Mouse (Mus musculus): ENCODE data around the gene Galnt7. TPM values are rescaled to one million over a fixed set of nuclear protein-coding genes. Genes with fewer than 3 reads are reported as not detected.
A peak's percentile ranks its signal among the peaks of the same experiment; 100 is the strongest.

Gene Galnt7
- polyA plus RNA-seq, 1 experiment, result 8.2 TPM

GRCm38 (mm10) chr8:57560926-57561325 is 91.9 kb downstream of the Galnt7 start:
- DNase-seq (ENCODE audit: low read depth), result no peak
- TF ChIP-seq POLR2A (IDR thresholded peaks at IDR 0.05; ENCODE audit: borderline replicate concordance, extremely low read depth, insufficient read depth, insufficient read length, poor library complexity, severe bottlenecking), result no peak
- no peak for TF ChIP-seq CTCF (IDR thresholded peaks at IDR 0.05; ENCODE audit: borderline replicate concordance, extremely low read depth, insufficient read depth, insufficient read length)

- DNase-seq (ENCODE audit: low read depth), result no peak
- TF ChIP-seq CTCF (IDR thresholded peaks at IDR 0.05; ENCODE audit: borderline replicate concordance, extremely low read depth, insufficient read depth, insufficient read length) (no peak), POLR2A (IDR thresholded peaks at IDR 0.05; ENCODE audit: borderline replicate concordance, extremely low read depth, insufficient read depth, insufficient read length, poor library complexity, severe bottlenecking) (no peak)
These were observed 100.5 kb downstream of the Galnt7 start for GRCm38 (mm10) chr8:57552102-57553032.

- TF ChIP-seq POLR2A (IDR thresholded peaks at IDR 0.05; ENCODE audit: borderline replicate concordance, extremely low read depth, insufficient read depth, insufficient read length, poor library complexity, severe bottlenecking) (no peak), CTCF (IDR thresholded peaks at IDR 0.05; ENCODE audit: borderline replicate concordance, extremely low read depth, insufficient read depth, insufficient read length) (no peak)
- DNase-seq (ENCODE audit: low read depth), result no peak
These were observed 105.3 kb downstream of the Galnt7 start for GRCm38 (mm10) chr8:57547581-57547980.

- DNase-seq (ENCODE audit: low read depth), result no peak
- no peak for TF ChIP-seq POLR2A (IDR thresholded peaks at IDR 0.05; ENCODE audit: borderline replicate concordance, extremely low read depth, insufficient read depth, insufficient read length, poor library complexity, severe bottlenecking)
- TF ChIP-seq CTCF (IDR thresholded peaks at IDR 0.05; ENCODE audit: borderline replicate concordance, extremely low read depth, insufficient read depth, insufficient read length), result no peak
These were observed 106.0 kb downstream of the Galnt7 start for GRCm38 (mm10) chr8:57546834-57547233.

- TF ChIP-seq CTCF (IDR thresholded peaks at IDR 0.05; ENCODE audit: borderline replicate concordance, extremely low read depth, insufficient read depth, insufficient read length), result no peak
- TF ChIP-seq POLR2A (IDR thresholded peaks at IDR 0.05; ENCODE audit: borderline replicate concordance, extremely low read depth, insufficient read depth, insufficient read length, poor library complexity, severe bottlenecking), result no peak
- DNase-seq (ENCODE audit: low read depth), result no peak
These were observed 106.4 kb downstream of the Galnt7 start for GRCm38 (mm10) chr8:57546401-57546800.

- no peak for DNase-seq (ENCODE audit: low read depth)
These were observed 111.4 kb downstream of the Galnt7 start for GRCm38 (mm10) chr8:57541405-57541804.

GRCm38 (mm10) chr8:57540951-57541350 is 111.9 kb downstream of the Galnt7 start:
- no peak for DNase-seq (ENCODE audit: low read depth)
- TF ChIP-seq CTCF (IDR thresholded peaks at IDR 0.05; ENCODE audit: borderline replicate concordance, extremely low read depth, insufficient read depth, insufficient read length) (no peak), POLR2A (IDR thresholded peaks at IDR 0.05; ENCODE audit: borderline replicate concordance, extremely low read depth, insufficient read depth, insufficient read length, poor library complexity, severe bottlenecking) (no peak)

More at GRCm38 (mm10) chr8:57541405-57541804, 111.4 kb downstream of the Galnt7 start:
- TF ChIP-seq POLR2A (IDR thresholded peaks at IDR 0.05; ENCODE audit: borderline replicate concordance, extremely low read depth, insufficient read depth, insufficient read length, poor library complexity, severe bottlenecking) (no peak), CTCF (IDR thresholded peaks at IDR 0.05; ENCODE audit: borderline replicate concordance, extremely low read depth, insufficient read depth, insufficient read length) (no peak)

- TF ChIP-seq CTCF (IDR thresholded peaks at IDR 0.05; ENCODE audit: borderline replicate concordance, extremely low read depth, insufficient read depth, insufficient read length) (peak; percentile 72; the same call in 1 of the 2 replicates), POLR2A (IDR thresholded peaks at IDR 0.05; ENCODE audit: borderline replicate concordance, extremely low read depth, insufficient read depth, insufficient read length, poor library complexity, severe bottlenecking) (no peak)
- peak; percentile 89 for DNase-seq (ENCODE audit: low read depth)
These were observed 112.6 kb downstream of the Galnt7 start for GRCm38 (mm10) chr8:57540110-57540838.

- TF ChIP-seq CTCF (IDR thresholded peaks at IDR 0.05; ENCODE audit: borderline replicate concordance, extremely low read depth, insufficient read depth, insufficient read length), result no peak
- no peak for TF ChIP-seq POLR2A (IDR thresholded peaks at IDR 0.05; ENCODE audit: borderline replicate concordance, extremely low read depth, insufficient read depth, insufficient read length, poor library complexity, severe bottlenecking)
- no peak for DNase-seq (ENCODE audit: low read depth)
These were observed 114.2 kb downstream of the Galnt7 start for GRCm38 (mm10) chr8:57538601-57539000.

- no peak for DNase-seq (ENCODE audit: low read depth)
- TF ChIP-seq POLR2A (IDR thresholded peaks at IDR 0.05; ENCODE audit: borderline replicate concordance, extremely low read depth, insufficient read depth, insufficient read length, poor library complexity, severe bottlenecking), result no peak
- no peak for TF ChIP-seq CTCF (IDR thresholded peaks at IDR 0.05; ENCODE audit: borderline replicate concordance, extremely low read depth, insufficient read depth, insufficient read length)
These were observed 116.7 kb downstream of the Galnt7 start for GRCm38 (mm10) chr8:57536167-57536566.

GRCm38 (mm10) chr8:57534495-57534894 is 118.3 kb downstream of the Galnt7 start:
- TF ChIP-seq POLR2A (IDR thresholded peaks at IDR 0.05; ENCODE audit: borderline replicate concordance, extremely low read depth, insufficient read depth, insufficient read length, poor library complexity, severe bottlenecking) (no peak), CTCF (IDR thresholded peaks at IDR 0.05; ENCODE audit: borderline replicate concordance, extremely low read depth, insufficient read depth, insufficient read length) (no peak)
- DNase-seq (ENCODE audit: low read depth), result no peak

Data from brain, embryonic 14.5 days (tissue).